Mouse (Mus musculus) heart, embryonic 11.5 days (tissue): ENCODE measurements around the gene Enah. TPM values are rescaled to one million over a fixed set of nuclear protein-coding genes. Genes with fewer than 3 reads are reported as not detected.

Source experiments
- ATAC-seq: fragments of 200-750 bp; cut with Nextera tagmentation; replicated peaks from 2 replicates; pipeline ENCODE4 v1.8.0; 2017; ENCODE audit warnings: moderate library complexity; ENCODE audit not compliant: insufficient number of reproducible peaks, low FRiP score, low TSS enrichment
- H3K27ac ChIP-seq: fragments of 300-500 bp; sonication (generic); 2 replicates; pipeline ENCODE4 v1.5.1; 2014; ENCODE audit warnings: mild to moderate bottlenecking, low read depth, low read length
- H3K27me3 ChIP-seq: fragments of 300-500 bp; sonication (generic); 2 replicates; pipeline ENCODE4 v1.6.1; 2014; ENCODE audit warnings: mild to moderate bottlenecking, low read length, mixed read lengths; ENCODE audit not compliant: control insufficient read depth, insufficient read depth
- H3K36me3 ChIP-seq: fragments of 300-500 bp; sonication (generic); 2 replicates; pipeline ENCODE4 v1.6.1; 2014; ENCODE audit warnings: mild to moderate bottlenecking, low read length, moderate library complexity, mixed read lengths; ENCODE audit not compliant: control insufficient read depth, insufficient read depth
- H3K4me1 ChIP-seq: fragments of 300-500 bp; sonication (generic); 2 replicates; pipeline ENCODE4 v1.6.1; 2014; ENCODE audit warnings: low read length; ENCODE audit not compliant: control insufficient read depth, insufficient read depth
- H3K4me2 ChIP-seq: fragments of 300-500 bp; sonication (generic); 2 replicates; pipeline ENCODE4 v1.6.1; 2014; ENCODE audit warnings: mild to moderate bottlenecking, moderate library complexity
- H3K4me3 ChIP-seq: fragments of 300-500 bp; sonication (generic); 2 replicates; pipeline ENCODE4 v1.5.1; 2014; ENCODE audit warnings: low read depth, low read length
- H3K9ac ChIP-seq: fragments of 300-500 bp; sonication (generic); 2 replicates; pipeline ENCODE4 v1.6.1; 2014; ENCODE audit warnings: mild to moderate bottlenecking, low read depth, low read length, moderate library complexity
- H3K9me3 ChIP-seq: fragments of 300-500 bp; sonication (generic); replicated peaks from 2 replicates; pipeline ENCODE4 v1.6.1; 2016; ENCODE audit warnings: low read length; ENCODE audit not compliant: control insufficient read depth
- WGBS: fragments of 180-500 bp; shearing (Covaris S2); extraction: QIAGEN DNeasy Blood & Tissue Kit; methylation state at CpG from one replicate; pipeline ENCODE4 v1.1.7; 2014; ENCODE audit not compliant: insufficient replicate concordance; 5-methylcytosine and 5-hydroxymethylcytosine counted together
- polyA plus RNA-seq: library from polyadenylated mRNA; unstranded; fragments of >200 nt; fragmentation: Nextera tagmentation; extraction: Ambion mirVana; gene quantifications from 2 replicates; pipeline ENCODE4 v1.2.1, GENCODE M21; 2014

Gene Enah
- polyA plus RNA-seq, 1 experiment from 2014 or later, result 32.1 TPM

DNA sequence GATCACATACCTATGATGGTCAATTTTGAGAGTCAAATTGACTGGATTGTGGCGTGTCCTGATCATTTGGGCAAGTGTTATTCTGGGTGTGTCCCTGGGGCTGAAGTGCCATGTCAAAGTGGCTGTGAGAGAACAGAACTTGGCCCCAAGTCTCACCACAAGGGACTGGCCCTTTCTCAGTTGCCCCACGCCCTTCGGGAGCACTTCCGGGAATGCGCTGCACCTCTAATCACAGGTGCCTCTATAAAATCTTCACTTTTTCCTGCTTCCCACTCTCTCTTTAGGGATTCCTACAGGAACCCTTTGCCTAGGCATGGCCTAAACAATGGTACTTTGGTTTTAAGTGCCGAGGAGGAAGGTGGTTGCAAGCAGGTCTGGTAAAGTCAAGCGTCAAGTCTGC lies 130.1 kb downstream of the Enah start:
- Histone ChIP-seq H3K4me2 (no peak overlapping the region), H3K36me3 (no peaks in the 10 kb centered on the region), H3K9me3 (no peaks in the 10 kb centered on the region), H3K27ac (no peak overlapping the region), H3K27me3 (no peaks in the 10 kb centered on the region), H3K4me3 (no peak overlapping the region), H3K4me1 (0 out of 2 replicates have a peak, but pooled peaks cover 3% of the 10 kb centered on the region), H3K9ac (no peak overlapping the region)
- WGBS, result 81% methylated on average over 7 of the region's 7 CpGs
- no peak for ATAC-seq

DNA sequence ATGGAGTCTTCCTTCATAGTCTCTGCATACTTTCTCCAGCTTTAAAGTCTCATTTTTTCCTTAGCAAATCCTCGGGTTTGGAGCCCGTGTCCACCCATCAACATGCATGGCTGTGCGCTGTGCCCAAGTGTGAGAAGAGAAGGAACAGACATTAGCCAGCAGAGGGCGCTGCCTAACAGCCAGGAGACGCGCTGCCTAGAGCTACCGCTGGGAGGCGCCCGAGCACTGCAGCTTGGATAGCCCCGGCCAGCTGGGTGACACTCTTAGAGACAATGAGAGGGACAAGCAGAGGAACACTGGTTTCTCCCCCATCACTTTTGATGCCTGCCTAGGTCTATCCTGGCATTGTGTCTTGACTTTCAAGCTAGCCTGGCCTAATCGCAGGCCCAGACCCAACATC lies 131.0 kb downstream of the Enah start:
- Histone ChIP-seq H3K4me3 (no peak overlapping the region), H3K36me3 (no peaks in the 10 kb centered on the region), H3K4me1 (no peaks in the 10 kb centered on the region), H3K9me3 (no peaks in the 10 kb centered on the region), H3K27me3 (no peaks in the 10 kb centered on the region), H3K4me2 (peak overlapping the region; percentile 16), H3K27ac (no peak overlapping the region), H3K9ac (no peak overlapping the region)
- 0 out of 2 replicates have a peak, but pooled peaks have one; percentile 34 for ATAC-seq
- 6% methylated on average over 11 of the region's 11 CpGs for WGBS

DNA sequence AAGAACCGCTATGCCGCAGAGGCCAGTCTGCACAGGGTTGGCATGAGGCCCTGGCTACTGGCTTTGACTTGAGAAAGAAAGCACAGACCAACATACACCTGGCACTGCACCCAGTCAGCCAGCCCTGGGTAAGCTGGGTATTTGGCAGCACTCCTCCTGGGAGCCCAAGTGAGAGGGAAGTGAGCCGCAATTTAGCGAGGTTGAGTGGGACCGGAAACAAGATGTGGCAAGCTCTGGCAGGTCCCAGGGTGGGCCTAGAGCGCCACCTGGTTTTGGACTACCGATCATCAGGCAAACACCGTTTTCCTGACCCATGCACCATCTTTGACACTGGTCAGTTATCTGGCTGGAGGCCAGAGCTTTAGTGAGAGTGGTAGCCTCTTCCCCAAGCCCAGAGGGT lies 138.3 kb downstream of the Enah start:
- H3K4me1 ChIP-seq, result peaks cover 5% of the 10 kb centered on the region; the same call in 1 of the 2 replicates
- H3K27me3 ChIP-seq, result no peaks in the 10 kb centered on the region
- H3K27ac ChIP-seq, result no peak overlapping the region
- peak; percentile 43; the same call in 1 of the 2 replicates for ATAC-seq
- 17% methylated on average over 8 of the region's 8 CpGs for WGBS
- no peaks in the 10 kb centered on the region for H3K9me3 ChIP-seq
- peak overlapping the region; percentile 46 for H3K4me2 ChIP-seq
- H3K4me3 ChIP-seq, result no peak overlapping the region
- H3K9ac ChIP-seq, result no peak overlapping the region
- H3K36me3 ChIP-seq, result no peaks in the 10 kb centered on the region

DNA sequence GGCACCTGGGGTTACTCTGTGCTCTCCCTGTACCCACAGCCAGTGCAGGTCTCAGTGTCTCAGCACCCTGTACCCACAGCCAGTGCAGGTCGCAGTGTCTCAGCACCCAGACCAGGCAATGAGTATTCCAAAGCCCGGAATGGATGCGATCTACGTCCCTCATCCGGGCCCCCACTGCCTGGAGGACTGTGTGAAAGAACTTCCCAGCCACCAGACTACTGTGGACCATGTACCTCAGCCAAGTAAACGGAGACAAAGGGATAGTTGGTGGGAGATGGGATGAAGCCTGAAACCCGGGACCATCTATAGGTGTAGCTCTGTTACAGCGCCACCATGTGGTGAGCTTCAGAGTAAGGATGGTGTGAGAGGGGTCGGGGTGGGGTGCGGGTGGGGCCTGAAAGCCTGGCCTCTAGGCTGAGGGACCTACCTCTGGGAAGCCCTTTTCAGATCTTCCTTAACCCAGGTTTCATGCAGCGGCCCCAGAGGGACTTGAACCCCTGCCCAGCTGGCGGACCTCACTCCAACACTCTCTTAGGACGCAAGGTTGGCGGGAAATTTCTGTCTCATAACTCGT lies 139.0 kb downstream of the Enah start:
- 0 out of 2 replicates have a peak, but pooled peaks have one; percentile 12 for ATAC-seq

DNA sequence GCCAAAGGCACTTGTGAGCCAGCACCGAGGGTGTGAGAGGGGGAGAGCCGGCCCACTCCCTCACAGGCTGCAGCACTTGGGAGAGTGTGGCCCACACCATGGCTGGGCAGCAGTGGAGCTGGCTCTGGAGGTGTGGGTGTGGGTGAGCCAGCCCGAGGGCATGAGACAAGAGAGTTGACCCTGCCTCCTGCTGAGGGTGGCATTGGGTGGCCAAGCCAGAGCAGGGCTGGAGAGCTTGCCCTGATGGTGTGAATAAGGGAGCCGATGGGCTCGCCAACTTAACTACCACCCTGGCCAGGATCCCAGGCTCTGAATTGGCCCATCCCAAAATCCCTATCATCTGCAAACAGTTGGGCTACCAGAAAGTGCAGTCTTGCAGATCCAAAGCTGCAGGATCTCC lies 141.4 kb downstream of the Enah start:
- Histone ChIP-seq H3K36me3 (no peaks in the 10 kb centered on the region), H3K9me3 (no peaks in the 10 kb centered on the region), H3K27ac (no peak overlapping the region), H3K27me3 (no peaks in the 10 kb centered on the region), H3K4me1 (peaks cover 5% of the 10 kb centered on the region; the same call in 1 of the 2 replicates), H3K4me2 (no peak overlapping the region), H3K4me3 (no peak overlapping the region), H3K9ac (no peak overlapping the region)
- WGBS, result 64% methylated on average over 5 of the region's 5 CpGs
- no peak for ATAC-seq

More for the DNA sequence above, 139.0 kb downstream of the Enah start:
- H3K9ac ChIP-seq, result no peak overlapping the region
- WGBS, result 44% methylated on average over 15 of the region's 15 CpGs
- H3K27me3 ChIP-seq, result no peaks in the 10 kb centered on the region
- H3K36me3 ChIP-seq, result no peaks in the 10 kb centered on the region
- peaks cover 5% of the 10 kb centered on the region; the same call in 1 of the 2 replicates for H3K4me1 ChIP-seq
- H3K4me3 ChIP-seq, result no peak overlapping the region
- no peaks in the 10 kb centered on the region for H3K9me3 ChIP-seq
- no peak overlapping the region for H3K27ac ChIP-seq
- H3K4me2 ChIP-seq, result no peak overlapping the region; the same call in 1 of the 2 replicates

DNA sequence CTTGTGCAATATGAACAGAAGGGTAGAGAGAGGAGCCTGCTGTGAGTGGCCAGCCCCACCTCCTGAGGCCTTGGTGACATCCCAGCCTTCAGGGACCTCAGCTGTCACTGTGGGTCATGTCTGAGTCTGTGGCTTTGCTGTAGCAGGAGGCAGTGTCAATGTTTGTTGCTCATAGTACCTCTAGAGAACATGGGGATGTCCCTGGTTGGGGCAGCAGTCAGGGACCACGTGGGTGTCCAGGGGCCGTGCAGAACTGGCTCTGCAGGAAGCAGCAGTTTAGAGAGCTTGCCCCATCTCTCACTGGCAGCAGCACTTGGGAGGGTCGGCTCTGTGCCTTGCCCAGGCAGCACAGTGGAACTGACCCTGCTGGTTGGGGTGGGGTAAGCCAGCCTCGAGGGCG lies 142.7 kb downstream of the Enah start:
- no peaks in the 10 kb centered on the region for H3K36me3 ChIP-seq
- H3K4me3 ChIP-seq, result no peak overlapping the region
- H3K4me1 ChIP-seq, result peaks cover 5% of the 10 kb centered on the region; the same call in 1 of the 2 replicates
- WGBS, result 60% methylated on average over 5 of the region's 5 CpGs
- ATAC-seq, result no peak
- no peak overlapping the region for H3K9ac ChIP-seq
- H3K9me3 ChIP-seq, result no peaks in the 10 kb centered on the region
- no peak overlapping the region for H3K27ac ChIP-seq
- H3K27me3 ChIP-seq, result no peaks in the 10 kb centered on the region
- no peak overlapping the region for H3K4me2 ChIP-seq

DNA sequence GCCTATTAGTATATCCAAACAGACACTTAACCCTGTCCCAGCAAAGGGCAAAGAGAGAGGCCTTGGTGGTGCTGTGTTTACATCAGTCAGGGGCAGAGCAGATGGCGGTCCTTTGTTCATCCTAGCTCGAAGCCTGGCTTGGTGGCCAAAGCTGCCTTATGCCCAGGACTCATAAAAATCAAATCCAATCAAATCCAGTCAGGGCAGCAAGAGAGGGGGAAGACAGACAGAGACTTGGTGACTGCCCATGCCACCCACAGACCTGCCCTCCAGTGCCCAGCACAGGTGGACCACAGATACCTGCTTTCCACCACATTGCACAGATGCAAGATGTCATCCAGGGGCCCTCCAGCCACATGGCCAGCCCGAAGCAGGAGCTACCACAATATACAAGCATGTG lies 143.1 kb downstream of the Enah start:
- Histone ChIP-seq H3K27me3 (no peaks in the 10 kb centered on the region), H3K9me3 (no peaks in the 10 kb centered on the region), H3K27ac (no peak overlapping the region), H3K4me3 (no peak overlapping the region), H3K4me1 (peaks cover 3% of the 10 kb centered on the region; the same call in 1 of the 2 replicates), H3K9ac (no peak overlapping the region), H3K4me2 (no peak overlapping the region), H3K36me3 (no peaks in the 10 kb centered on the region)
- WGBS, result 70% methylated on average over 3 of the region's 3 CpGs
- ATAC-seq, result no peak; the same call in 1 of the 2 replicates

DNA sequence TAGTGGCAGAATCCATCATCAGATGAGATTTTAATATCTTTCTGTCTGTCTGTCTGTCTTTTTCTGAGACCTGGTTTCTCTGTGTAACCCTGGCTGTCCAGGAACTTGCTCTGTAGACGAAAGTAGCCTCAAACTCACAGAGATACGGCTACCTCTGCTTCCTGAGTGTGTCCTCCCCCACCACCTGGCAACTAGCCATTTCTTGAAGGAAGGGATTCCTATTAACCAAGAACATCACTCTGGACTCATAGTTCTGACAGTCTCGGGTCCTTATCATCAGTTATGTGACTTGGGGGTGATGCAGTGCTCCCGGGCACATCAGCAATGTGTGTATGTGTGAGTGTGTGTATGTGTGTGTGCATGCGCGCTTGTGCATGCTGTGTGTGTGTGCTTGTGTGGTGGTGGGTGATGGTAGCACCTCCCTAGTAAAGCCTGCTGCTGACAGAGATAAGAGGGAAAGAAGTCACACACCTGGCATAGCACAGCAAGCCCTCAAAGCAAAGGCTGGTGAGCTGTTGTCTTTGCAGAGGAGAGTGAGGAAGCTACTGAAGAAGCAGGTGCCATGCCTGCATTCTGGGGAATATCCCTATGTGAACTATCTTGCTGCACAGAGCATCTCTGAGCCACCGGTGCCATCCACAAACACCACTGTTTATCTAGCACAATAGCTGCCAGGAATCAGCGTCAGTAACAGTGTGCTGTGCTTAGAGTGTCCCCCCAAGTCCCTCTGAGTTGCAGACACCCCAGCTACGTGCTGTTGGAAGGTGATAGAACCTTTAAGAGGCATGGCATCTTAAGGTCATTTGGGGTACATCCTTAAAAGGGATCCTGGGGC lies 146.5 kb downstream of the Enah start:
- ATAC-seq, result no peak
- Histone ChIP-seq H3K9me3 (no peaks in the 10 kb centered on the region), H3K36me3 (no peaks in the 10 kb centered on the region), H3K27ac (no peak overlapping the region), H3K27me3 (no peaks in the 10 kb centered on the region), H3K4me3 (no peak overlapping the region), H3K9ac (no peak overlapping the region), H3K4me2 (no peak overlapping the region), H3K4me1 (no peaks in the 10 kb centered on the region)
- WGBS, result 70% methylated on average over 9 of the region's 9 CpGs
